Mouse (Mus musculus) heart, adult 2 months (tissue): ENCODE results near the gene Bace1. TPM values are rescaled to one million over a fixed set of nuclear protein-coding genes. Genes with fewer than 3 reads are reported as not detected.
A peak's percentile ranks its signal among the peaks of the same experiment; 100 is the strongest.

ENCODE experiments used
- DNase-seq, 2 experiments: peaks; one replicate each; pipeline ENCODE4 v3.0.0; 2021
- H3K27ac ChIP-seq: fragments of 200-600 bp; 2 replicates; pipeline ENCODE4 v1.8.1; 2022
- H3K27me3 ChIP-seq: fragments of 200-500 bp; 2 replicates; pipeline ENCODE4 v1.6.1; 2012; ENCODE audit warnings: mild to moderate bottlenecking, low read length, inconsistent platforms, mixed read lengths; ENCODE audit not compliant: control insufficient read depth, insufficient read depth
- H3K36me3 ChIP-seq: fragments of 200-500 bp; 2 replicates; pipeline ENCODE4 v1.6.1; 2012; ENCODE audit warnings: low read length, inconsistent platforms; ENCODE audit not compliant: control insufficient read depth, insufficient read depth
- H3K4me1 ChIP-seq: fragments of 200-500 bp; 2 replicates; pipeline ENCODE4 v1.6.1; 2011; ENCODE audit warnings: low read length; ENCODE audit not compliant: control insufficient read depth, insufficient read depth
- H3K4me3 ChIP-seq: fragments of 200-600 bp; 2 replicates; pipeline ENCODE4 v1.8.1; 2022
- H3K79me2 ChIP-seq: fragments of 200-500 bp; replicated peaks from 2 replicates; pipeline ENCODE4 v1.6.1; 2012; ENCODE audit warnings: mild to moderate bottlenecking, inconsistent platforms, low read length, moderate library complexity, mixed read lengths; ENCODE audit not compliant: control insufficient read depth, insufficient read depth
- H3K9ac ChIP-seq: fragments of 200-500 bp; 2 replicates; pipeline ENCODE4 v1.6.1; 2012; ENCODE audit warnings: low read depth, mild to moderate bottlenecking, control low read depth, inconsistent platforms, low read length, mixed read lengths
- CTCF ChIP-seq: fragments of 200-600 bp; IDR thresholded peaks from 2 replicates; pipeline ENCODE4 v1.8.1; 2022; ENCODE audit warnings: antibody characterized with exemption, mild to moderate bottlenecking, moderate library complexity
- EP300 ChIP-seq: fragments of 200-500 bp; IDR thresholded peaks from 2 replicates; pipeline ENCODE4 v1.6.1; 2011; ENCODE audit warnings: low read depth, low read length, control low read depth; ENCODE audit not compliant: insufficient read depth
- POLR2A ChIP-seq: fragments of 200-500 bp; IDR thresholded peaks from 2 replicates; pipeline ENCODE4 v1.6.1; 2011; ENCODE audit warnings: mild to moderate bottlenecking, low read depth, low read length, control low read depth; ENCODE audit not compliant: insufficient read depth
- WGBS: fragments of 180-500 bp; shearing (Covaris S2); methylation state at CpG from one replicate; pipeline ENCODE4 v1.1.7; 2018; 5-methylcytosine and 5-hydroxymethylcytosine counted together
- intact Hi-C: fragments of 180-260 bp; cut with DNase I; formaldehyde crosslinking; loops from one replicate; pipeline ENCODE4 v1.15.1; 2025
- long read RNA-seq: library from polyadenylated mRNA; stranded (forward); transcript quantifications from one replicate; pipeline ENCODE4 v2.0.0, GENCODE M21; 2021
- polyA plus RNA-seq: library from polyadenylated mRNA; depleted of rRNA; stranded (reverse); fragments of >200 nt; gene quantifications from 2 replicates; pipeline ENCODE4 v1.2.3, GENCODE M21; 2012; rRNA removed
- total RNA-seq, 2 experiments: library from RNA; stranded (reverse); gene quantifications; 2 replicates each; pipeline ENCODE4 v1.2.3; 2021

The Bace1 gene
- total RNA-seq (10 to 100 TPM; 29.5 to 30.6 TPM), polyA plus RNA-seq (22.7 and 25.3 TPM in 2 replicates)
- long read RNA-seq, full-length matches to known transcripts = 25 of 65 reads
- long read RNA-seq, partial matches to known transcripts = 6 of 65 reads
- long read RNA-seq, other reads (novel, unspliced or antisense) = 34 of 65 reads

- H3K79me2 ChIP-seq = no peaks in the 10 kb centered on the region
- TF ChIP-seq POLR2A = peak; percentile 89
- TF ChIP-seq EP300 = no peak
- TF ChIP-seq CTCF = peak; percentile 48
- peak; percentile 79 to 80 for DNase-seq
- intact Hi-C loops = no loop called here
- WGBS = under 1% methylated on average over 40 of the region's 40 CpGs
- H3K27me3 ChIP-seq = no peaks in the 10 kb centered on the region
- H3K27ac ChIP-seq = peak within 1 kb of the TSS; percentile 68
- H3K4me3 ChIP-seq = peak within 1 kb of the TSS; percentile 79
- peaks cover 11% of the 10 kb centered on the region for H3K4me1 ChIP-seq
- H3K36me3 ChIP-seq = peaks cover 2% of the 10 kb centered on the region
- peak within 1 kb of the TSS; percentile 92 for H3K9ac ChIP-seq
Measured at GRCm38 (mm10) chr9:45838434-45839138, at the start of gene Bace1. TSS of gene Bace1 (plus strand) at chr9:45838580.

GRCm38 (mm10) chr9:45791456-45792142, 46.8 kb upstream of the Bace1 start:
- Histone ChIP-seq H3K9ac (no peak overlapping the region), H3K27me3 (no peaks in the 10 kb centered on the region), H3K27ac (no peak overlapping the region), H3K79me2 (no peaks in the 10 kb centered on the region), H3K36me3 (no peaks in the 10 kb centered on the region), H3K4me1 (no peaks in the 10 kb centered on the region; the same call in 1 of the 2 replicates), H3K4me3 (no peak overlapping the region)
- TF ChIP-seq CTCF (no peak), POLR2A (no peak), EP300 (no peak)
- intact Hi-C loops = no loop called here
- WGBS = 87% methylated on average over 8 of the region's 8 CpGs
- no peak for DNase-seq

- Histone ChIP-seq H3K4me3 (no peak overlapping the region), H3K4me1 (no peaks in the 10 kb centered on the region; the same call in 1 of the 2 replicates), H3K9ac (no peak overlapping the region), H3K36me3 (no peaks in the 10 kb centered on the region), H3K27me3 (no peaks in the 10 kb centered on the region), H3K27ac (no peak overlapping the region), H3K79me2 (no peaks in the 10 kb centered on the region)
- TF ChIP-seq POLR2A = no peak
- TF ChIP-seq EP300 = no peak
- no peak for TF ChIP-seq CTCF
- no peak for DNase-seq
- intact Hi-C loops = no loop called here
- 100% methylated on average over 1 of the region's 1 CpGs for WGBS
Measured at GRCm38 (mm10) chr9:45792235-45792634, 46.1 kb upstream of the Bace1 start.

GRCm38 (mm10) chr9:45793697-45794096, 44.7 kb upstream of the Bace1 start:
- Histone ChIP-seq H3K79me2 (no peaks in the 10 kb centered on the region), H3K27me3 (no peaks in the 10 kb centered on the region), H3K4me1 (no peaks in the 10 kb centered on the region; the same call in 1 of the 2 replicates), H3K4me3 (no peak overlapping the region), H3K27ac (no peak overlapping the region), H3K9ac (no peak overlapping the region), H3K36me3 (no peaks in the 10 kb centered on the region)
- WGBS = 86% methylated on average over 6 of the region's 6 CpGs
- intact Hi-C loops = no loop called here
- no peak for DNase-seq
- no peak for TF ChIP-seq POLR2A
- no peak for TF ChIP-seq CTCF
- TF ChIP-seq EP300 = no peak

GRCm38 (mm10) chr9:45795722-45796121, 42.7 kb upstream of the Bace1 start:
- no peak overlapping the region for H3K27ac ChIP-seq
- H3K9ac ChIP-seq = no peak overlapping the region
- H3K4me3 ChIP-seq = no peak overlapping the region
- WGBS = 61% methylated on average over 5 of the region's 5 CpGs
- intact Hi-C loops = no loop called here
- TF ChIP-seq EP300 = no peak
- no peak for TF ChIP-seq POLR2A
- no peak for TF ChIP-seq CTCF
- H3K36me3 ChIP-seq = no peaks in the 10 kb centered on the region
- no peaks in the 10 kb centered on the region; the same call in 1 of the 2 replicates for H3K4me1 ChIP-seq
- DNase-seq = peak; percentile 29 to 43
- no peaks in the 10 kb centered on the region for H3K27me3 ChIP-seq
- no peaks in the 10 kb centered on the region for H3K79me2 ChIP-seq

- 90% methylated on average over 3 of the region's 3 CpGs for WGBS
- Histone ChIP-seq H3K4me3 (no peak overlapping the region), H3K36me3 (no peaks in the 10 kb centered on the region), H3K79me2 (no peaks in the 10 kb centered on the region), H3K9ac (no peak overlapping the region), H3K27ac (no peak overlapping the region), H3K4me1 (no peaks in the 10 kb centered on the region; the same call in 1 of the 2 replicates), H3K27me3 (no peaks in the 10 kb centered on the region)
- no peak for DNase-seq
- intact Hi-C loops = no loop called here
- TF ChIP-seq CTCF = 0 out of 2 replicates have a peak, but pooled peaks have one; percentile 3
- no peak for TF ChIP-seq POLR2A
Measured at GRCm38 (mm10) chr9:45797271-45797670, 41.1 kb upstream of the Bace1 start.
